Mouse (Mus musculus): ENCODE data around the gene Clec2d. TPM values are rescaled to one million over a fixed set of nuclear protein-coding genes. Genes with fewer than 3 reads are reported as not detected.
A peak's percentile ranks its signal among the peaks of the same experiment; 100 is the strongest.

The Clec2d gene
- not detected in 2 replicates for polyA plus RNA-seq (2014; fragmentation: Nextera tagmentation; extraction: Ambion mirVana)

DNA sequence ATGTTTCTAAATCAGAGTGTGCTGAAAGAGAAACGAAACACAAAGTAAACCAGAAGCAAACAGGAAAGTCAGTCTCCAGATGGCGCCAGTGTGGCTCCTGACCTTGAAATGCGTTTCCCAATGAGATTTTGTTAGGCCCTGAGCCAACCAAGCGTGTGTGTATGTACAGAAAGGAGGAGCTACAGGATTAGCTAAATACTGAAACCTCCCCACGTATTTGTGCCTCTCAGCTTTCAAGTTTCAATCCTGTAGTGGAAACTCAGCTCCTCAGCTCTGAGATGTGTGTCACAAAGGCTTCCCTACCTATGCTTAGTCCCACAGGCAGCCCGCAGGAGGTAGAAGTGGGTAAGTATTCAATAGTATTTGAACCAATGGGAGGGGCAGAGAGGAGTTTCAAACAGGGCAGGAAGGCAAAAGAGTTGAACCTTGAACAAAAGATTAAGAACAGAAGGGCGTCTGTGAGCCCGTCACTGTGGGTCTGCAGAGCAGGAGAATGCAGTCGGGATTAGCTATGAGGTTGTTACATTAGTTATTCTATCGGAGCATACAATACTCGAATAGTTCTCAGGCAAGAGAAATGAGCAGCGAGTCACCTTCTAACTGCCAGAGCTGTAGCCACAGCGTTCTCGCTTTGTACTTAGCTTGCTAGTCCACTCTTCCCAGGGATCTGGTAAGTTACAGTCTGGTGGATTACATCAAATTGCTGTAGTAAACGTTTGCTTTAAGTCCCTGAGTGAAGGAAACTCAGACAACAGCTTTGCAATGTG is at the start of gene Clec2d:
Gene Clec2d (plus strand): TSS at position 213 of the 767 bp plus-strand sequence.
- Histone ChIP-seq H3K27ac (ENCODE audit: low read depth, low read length) (peak within 1 kb of the TSS; percentile 62), H3K9me3 (ENCODE audit: control insufficient read depth, low read length) (no peaks in the 10 kb centered on the region), H3K36me3 (ENCODE audit: control insufficient read depth, insufficient read depth, low read length) (no peaks in the 10 kb centered on the region), H3K4me1 (ENCODE audit: control insufficient read depth, insufficient read depth, low read length) (0 out of 2 replicates have a peak, but pooled peaks cover 3% of the 10 kb centered on the region), H3K27me3 (ENCODE audit: control insufficient read depth, insufficient read depth, low read length) (no peaks in the 10 kb centered on the region), H3K4me3 (ENCODE audit: low read depth, low read length) (peak within 1 kb of the TSS; percentile 31), H3K4me2 (ENCODE audit: low read depth) (peak within 1 kb of the TSS; percentile 38), H3K9ac (ENCODE audit: low read length) (peak within 1 kb of the TSS; percentile 36)
- 11% methylated on average over 15 of the region's 15 CpGs for WGBS
- DNase-seq (ENCODE audit: low spot score) (peak; percentile 75), ATAC-seq (ENCODE audit: insufficient read depth, low FRiP score, low TSS enrichment) (peak; percentile 81)

DNA sequence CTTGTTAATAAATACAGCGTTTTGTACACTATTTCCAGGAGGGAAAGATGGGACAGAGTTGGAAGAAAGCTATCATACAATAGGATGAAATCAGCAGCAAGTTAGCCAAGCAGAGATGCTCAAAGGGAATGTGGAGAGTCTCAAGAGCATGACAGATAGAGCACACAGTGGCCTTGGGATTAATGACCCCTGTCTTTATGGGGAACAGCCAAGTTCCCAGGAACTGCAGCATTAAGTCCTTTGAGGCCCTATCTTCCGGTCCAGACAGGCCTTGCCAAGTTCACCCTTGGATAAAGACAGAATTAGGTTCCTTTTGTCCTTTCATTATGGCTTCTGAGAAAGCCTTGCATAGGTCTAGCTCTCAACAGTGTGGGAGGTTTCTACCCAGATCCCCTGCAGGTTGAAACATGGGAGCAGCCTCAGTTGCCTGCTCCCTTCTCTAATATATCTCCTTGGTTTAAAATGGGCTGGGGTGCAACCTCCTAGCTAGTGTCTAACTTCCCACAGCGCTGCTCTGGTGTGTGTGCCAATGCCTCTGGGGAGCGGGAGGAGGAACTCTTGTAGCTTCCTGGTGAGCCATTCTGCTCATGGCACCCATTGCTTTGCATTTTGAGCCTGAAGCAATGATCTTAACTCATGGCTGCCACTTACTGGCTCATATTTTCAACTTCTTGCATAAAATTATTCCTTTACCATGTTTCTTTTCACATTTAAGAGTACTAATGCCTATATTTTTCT is 47.6 kb upstream of the Clec2d start:
- Histone ChIP-seq H3K4me3 (ENCODE audit: low read depth, low read length) (no peak overlapping the region), H3K9ac (ENCODE audit: low read length) (no peak overlapping the region), H3K36me3 (ENCODE audit: control insufficient read depth, insufficient read depth, low read length) (no peaks in the 10 kb centered on the region), H3K27me3 (ENCODE audit: control insufficient read depth, insufficient read depth, low read length) (no peaks in the 10 kb centered on the region), H3K9me3 (ENCODE audit: control insufficient read depth, low read length) (no peaks in the 10 kb centered on the region), H3K27ac (ENCODE audit: low read depth, low read length) (no peak overlapping the region), H3K4me1 (ENCODE audit: control insufficient read depth, insufficient read depth, low read length) (no peaks in the 10 kb centered on the region), H3K4me2 (ENCODE audit: low read depth) (no peak overlapping the region)
- DNase-seq (ENCODE audit: low spot score) (no peak), ATAC-seq (ENCODE audit: insufficient read depth, low FRiP score, low TSS enrichment) (no peak)
- WGBS: 84% methylated on average over 4 of the region's 4 CpGs

DNA sequence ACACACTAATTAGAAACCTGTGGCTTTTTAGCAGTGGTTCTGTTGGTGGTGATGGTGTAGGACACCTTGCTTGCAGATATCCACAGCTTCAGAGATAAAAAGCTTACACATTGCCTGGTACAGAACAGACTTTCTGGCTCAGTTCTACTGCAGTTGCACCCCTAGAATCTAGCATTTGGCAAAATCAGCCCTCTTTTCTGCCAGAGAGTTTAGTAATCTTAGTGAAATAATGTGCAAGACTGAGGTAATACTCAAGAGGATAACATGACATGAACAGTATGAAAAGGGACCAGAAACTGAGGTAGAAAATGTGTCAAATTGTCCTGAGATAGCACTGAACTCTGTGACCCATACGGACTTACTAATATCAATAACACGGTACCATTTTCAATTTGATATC is 33.6 kb upstream of the Clec2d start:
- ATAC-seq (ENCODE audit: insufficient read depth, low FRiP score, low TSS enrichment) (no peak), DNase-seq (ENCODE audit: low spot score) (no peak)
- H3K9me3 ChIP-seq (ENCODE audit: control insufficient read depth, low read length): no peaks in the 10 kb centered on the region
- H3K27ac ChIP-seq (ENCODE audit: low read depth, low read length): no peak overlapping the region
- no peak overlapping the region for H3K9ac ChIP-seq (ENCODE audit: low read length)
- WGBS: 95% methylated on average over 2 of the region's 2 CpGs
- no peaks in the 10 kb centered on the region for H3K36me3 ChIP-seq (ENCODE audit: control insufficient read depth, insufficient read depth, low read length)
- H3K27me3 ChIP-seq (ENCODE audit: control insufficient read depth, insufficient read depth, low read length): no peaks in the 10 kb centered on the region
- no peak overlapping the region for H3K4me3 ChIP-seq (ENCODE audit: low read depth, low read length)
- no peak overlapping the region for H3K4me2 ChIP-seq (ENCODE audit: low read depth)
- H3K4me1 ChIP-seq (ENCODE audit: control insufficient read depth, insufficient read depth, low read length): no peaks in the 10 kb centered on the region

DNA sequence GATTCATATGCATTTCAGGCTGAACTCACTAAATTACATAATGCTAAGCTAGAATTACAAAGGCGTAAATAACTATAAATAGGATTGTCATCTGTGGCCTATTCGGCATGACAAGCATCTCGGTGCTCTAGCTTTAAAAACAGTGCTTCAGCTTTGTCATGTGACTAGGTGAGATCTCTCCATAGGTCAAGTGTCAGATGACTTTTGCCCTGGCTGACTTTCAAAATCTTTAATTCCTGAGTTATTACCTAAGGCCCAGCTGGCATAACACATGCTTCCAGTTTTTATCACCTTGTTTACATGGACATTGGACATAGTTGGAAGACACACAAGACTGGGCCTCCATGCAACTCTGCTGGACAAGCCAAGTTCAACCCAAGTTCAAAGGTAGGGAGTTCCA is 20.3 kb upstream of the Clec2d start:
- Histone ChIP-seq H3K4me2 (ENCODE audit: low read depth) (no peak overlapping the region), H3K9ac (ENCODE audit: low read length) (no peak overlapping the region), H3K27ac (ENCODE audit: low read depth, low read length) (no peak overlapping the region), H3K27me3 (ENCODE audit: control insufficient read depth, insufficient read depth, low read length) (no peaks in the 10 kb centered on the region), H3K4me3 (ENCODE audit: low read depth, low read length) (no peak overlapping the region), H3K9me3 (ENCODE audit: control insufficient read depth, low read length) (no peaks in the 10 kb centered on the region), H3K4me1 (ENCODE audit: control insufficient read depth, insufficient read depth, low read length) (no peaks in the 10 kb centered on the region), H3K36me3 (ENCODE audit: control insufficient read depth, insufficient read depth, low read length) (no peaks in the 10 kb centered on the region)
- WGBS: 89% methylated on average over 3 of the region's 3 CpGs
- ATAC-seq (ENCODE audit: insufficient read depth, low FRiP score, low TSS enrichment): no peak
- DNase-seq (ENCODE audit: low spot score): no peak

DNA sequence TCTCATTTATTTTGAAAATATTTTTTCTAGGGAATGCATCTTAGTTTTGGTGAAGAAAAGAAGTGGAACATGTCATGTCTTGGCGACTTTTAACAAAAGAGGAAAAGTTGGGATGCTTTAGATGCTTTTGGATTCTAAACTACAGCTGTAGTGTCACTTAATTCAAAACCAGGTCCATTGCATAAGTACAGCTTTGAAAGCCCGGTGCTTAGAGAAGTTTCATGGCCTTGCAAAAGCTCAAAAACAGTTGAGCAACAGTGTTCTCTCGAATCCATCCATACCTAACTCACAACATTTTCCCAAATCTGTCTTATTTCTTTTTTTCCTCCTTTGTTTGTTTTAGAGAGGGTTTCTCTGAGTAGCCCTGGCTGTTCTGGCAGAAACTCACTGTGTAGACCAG is 19.3 kb upstream of the Clec2d start:
- ATAC-seq (ENCODE audit: insufficient read depth, low FRiP score, low TSS enrichment) (no peak), DNase-seq (ENCODE audit: low spot score) (no peak)
- H3K4me1 ChIP-seq (ENCODE audit: control insufficient read depth, insufficient read depth, low read length): no peaks in the 10 kb centered on the region
- no peak overlapping the region for H3K9ac ChIP-seq (ENCODE audit: low read length)
- WGBS: 87% methylated on average over 3 of the region's 3 CpGs
- no peak overlapping the region for H3K4me2 ChIP-seq (ENCODE audit: low read depth)
- no peaks in the 10 kb centered on the region for H3K9me3 ChIP-seq (ENCODE audit: control insufficient read depth, low read length)
- no peak overlapping the region for H3K4me3 ChIP-seq (ENCODE audit: low read depth, low read length)
- H3K36me3 ChIP-seq (ENCODE audit: control insufficient read depth, insufficient read depth, low read length): no peaks in the 10 kb centered on the region
- no peak overlapping the region for H3K27ac ChIP-seq (ENCODE audit: low read depth, low read length)
- H3K27me3 ChIP-seq (ENCODE audit: control insufficient read depth, insufficient read depth, low read length): no peaks in the 10 kb centered on the region

DNA sequence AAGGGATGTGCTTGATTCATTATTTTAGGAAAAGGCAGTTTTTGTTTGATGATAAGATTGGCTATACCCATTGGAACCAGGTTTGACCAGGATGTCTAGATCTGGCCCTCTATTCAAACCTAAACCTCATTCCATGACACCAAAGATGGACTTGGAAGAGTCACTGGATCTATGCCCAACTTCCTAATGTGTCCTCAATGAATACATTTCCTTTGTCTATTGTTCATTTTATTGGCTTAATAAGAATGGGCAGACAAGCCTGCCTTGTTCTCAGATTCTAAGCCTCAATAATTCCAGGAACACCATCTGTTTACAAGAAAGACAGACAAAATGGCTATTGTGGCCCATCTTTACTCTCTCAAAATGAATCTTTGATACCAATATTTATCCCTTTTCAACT is 18.5 kb upstream of the Clec2d start:
- DNase-seq (ENCODE audit: low spot score): no peak

DNA sequence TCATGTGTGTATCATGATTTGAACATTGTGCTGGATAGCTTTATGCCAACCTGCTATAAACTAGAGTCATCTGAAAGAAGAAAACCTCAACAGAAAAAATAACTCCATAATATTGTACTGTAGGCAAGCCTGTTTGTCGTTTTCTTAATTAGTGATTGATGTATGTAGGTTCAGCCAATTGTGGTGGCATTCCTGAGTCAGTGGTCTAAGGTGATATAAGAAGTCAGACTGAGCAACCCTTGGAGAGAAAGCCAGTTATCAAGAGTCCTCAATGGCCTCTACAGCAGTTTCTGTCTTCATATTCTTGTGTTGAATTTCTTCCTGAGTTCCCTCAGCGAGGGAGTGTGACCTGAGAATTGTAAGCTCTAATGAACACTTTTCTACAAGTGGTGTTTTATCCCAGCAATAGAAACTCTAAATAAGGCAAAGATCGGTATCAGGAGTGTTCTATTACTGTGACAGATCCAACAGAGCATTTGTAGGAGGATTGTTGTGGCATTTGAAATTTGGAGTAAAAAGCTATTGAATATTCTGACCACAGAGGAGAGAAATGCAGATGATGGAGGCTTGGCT is 17.7 kb upstream of the Clec2d start:
- Histone ChIP-seq H3K4me2 (ENCODE audit: low read depth) (no peak overlapping the region), H3K36me3 (ENCODE audit: control insufficient read depth, insufficient read depth, low read length) (no peaks in the 10 kb centered on the region), H3K9me3 (ENCODE audit: control insufficient read depth, low read length) (no peaks in the 10 kb centered on the region), H3K27ac (ENCODE audit: low read depth, low read length) (no peak overlapping the region), H3K9ac (ENCODE audit: low read length) (no peak overlapping the region), H3K4me3 (ENCODE audit: low read depth, low read length) (no peak overlapping the region), H3K4me1 (ENCODE audit: control insufficient read depth, insufficient read depth, low read length) (no peaks in the 10 kb centered on the region), H3K27me3 (ENCODE audit: control insufficient read depth, insufficient read depth, low read length) (no peaks in the 10 kb centered on the region)
- no peak for DNase-seq (ENCODE audit: low spot score)
- ATAC-seq (ENCODE audit: insufficient read depth, low FRiP score, low TSS enrichment): no peak
- WGBS: 79% methylated on average over 3 of the region's 3 CpGs

More for the DNA sequence above, 18.5 kb upstream of the Clec2d start:
- Histone ChIP-seq H3K4me2 (ENCODE audit: low read depth) (no peak overlapping the region), H3K27ac (ENCODE audit: low read depth, low read length) (no peak overlapping the region), H3K9me3 (ENCODE audit: control insufficient read depth, low read length) (no peaks in the 10 kb centered on the region), H3K36me3 (ENCODE audit: control insufficient read depth, insufficient read depth, low read length) (no peaks in the 10 kb centered on the region), H3K4me1 (ENCODE audit: control insufficient read depth, insufficient read depth, low read length) (no peaks in the 10 kb centered on the region), H3K9ac (ENCODE audit: low read length) (no peak overlapping the region), H3K27me3 (ENCODE audit: control insufficient read depth, insufficient read depth, low read length) (no peaks in the 10 kb centered on the region), H3K4me3 (ENCODE audit: low read depth, low read length) (no peak overlapping the region)
- no peak for ATAC-seq (ENCODE audit: insufficient read depth, low FRiP score, low TSS enrichment)

DNA sequence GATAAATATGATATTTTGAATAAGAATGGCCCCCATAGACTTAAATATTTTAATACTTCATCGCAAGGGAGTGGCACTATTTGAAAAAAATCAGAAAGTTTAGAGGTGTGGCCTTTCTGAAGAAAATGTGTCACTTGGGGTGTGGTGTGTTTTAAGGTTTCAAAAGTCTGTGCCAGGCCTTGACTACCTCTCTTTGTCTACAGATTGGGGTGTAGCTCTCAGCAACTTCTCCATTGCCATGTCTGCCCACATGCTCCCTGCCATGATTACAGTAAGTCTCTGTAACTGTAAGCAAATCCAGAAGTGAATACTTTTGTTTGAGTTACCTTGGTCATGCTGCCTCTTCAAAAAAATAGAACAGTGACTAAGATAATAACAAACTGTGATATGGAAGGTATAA is 16.8 kb upstream of the Clec2d start:
- WGBS: 86% methylated on average over 1 of the region's 1 CpGs
- Histone ChIP-seq H3K36me3 (ENCODE audit: control insufficient read depth, insufficient read depth, low read length) (no peaks in the 10 kb centered on the region), H3K9me3 (ENCODE audit: control insufficient read depth, low read length) (no peaks in the 10 kb centered on the region), H3K27ac (ENCODE audit: low read depth, low read length) (no peak overlapping the region), H3K4me3 (ENCODE audit: low read depth, low read length) (no peak overlapping the region), H3K4me2 (ENCODE audit: low read depth) (no peak overlapping the region), H3K27me3 (ENCODE audit: control insufficient read depth, insufficient read depth, low read length) (no peaks in the 10 kb centered on the region), H3K4me1 (ENCODE audit: control insufficient read depth, insufficient read depth, low read length) (no peaks in the 10 kb centered on the region), H3K9ac (ENCODE audit: low read length) (no peak overlapping the region)
- no peak for DNase-seq (ENCODE audit: low spot score)
- ATAC-seq (ENCODE audit: insufficient read depth, low FRiP score, low TSS enrichment): no peak
